Comparison of ENCODE assay signal across 9 mouse cellular contexts in the genomic region with DNA sequence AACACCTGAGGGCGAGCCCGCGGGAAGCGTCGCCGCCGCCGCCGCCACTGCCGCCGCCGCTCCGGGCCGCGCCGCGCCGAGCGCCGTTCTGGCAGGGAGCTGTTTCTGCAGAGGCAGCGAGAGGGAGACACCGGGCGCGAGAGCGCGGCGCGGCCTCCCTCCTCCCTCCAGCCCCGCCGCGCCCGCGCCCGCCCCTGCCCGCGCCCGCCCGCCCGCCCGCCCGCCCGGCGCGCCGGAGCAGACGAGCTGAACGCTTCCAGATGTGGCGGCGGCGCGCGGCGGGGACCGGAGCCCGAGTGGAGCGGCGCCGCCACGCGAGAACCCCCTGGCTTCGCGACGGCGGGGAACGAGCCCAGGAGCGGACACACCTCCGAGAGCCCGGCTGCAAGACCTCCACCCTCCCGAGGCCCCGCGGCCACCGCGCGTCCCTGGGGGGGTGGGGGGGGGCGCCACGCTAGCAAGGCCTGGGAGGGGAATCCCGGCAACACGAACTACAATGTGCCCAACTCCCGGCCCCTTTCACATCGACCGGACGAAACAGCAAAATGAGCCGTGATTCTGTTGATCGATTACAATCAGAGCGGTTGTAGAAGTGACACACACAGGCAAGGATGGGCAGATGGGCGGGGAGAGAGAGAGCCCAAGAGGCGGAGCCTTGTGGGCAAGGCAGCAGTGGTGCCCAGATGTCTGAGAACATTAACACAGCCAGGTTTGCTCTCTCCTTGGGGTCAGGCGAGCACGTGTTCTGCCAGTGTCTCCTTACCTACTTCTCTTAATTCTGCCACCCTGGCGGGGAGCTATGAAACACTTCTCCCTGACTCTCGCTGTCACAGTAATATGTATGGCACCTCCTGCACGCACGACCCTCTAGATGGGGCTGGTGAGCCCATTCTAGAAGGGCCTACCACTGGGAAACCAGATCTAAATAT.
DNase-seq lines count a peak whose midpoint lies in the region; ATAC-seq lines count a peak whose summit lies in the region.
"Had no signal": no experiment of that assay in that cellular context is flagged by ENCODE, and none has a peak within 500 bp of the region (broad histone marks: within the 10 kb centered on the region; RNA-seq: fewer than 3 reads in every experiment).

No protein-coding gene starts in this region.

- no peaks in the 10 kb centered on the region for H3K9me3 ChIP-seq in embryonic facial prominence, embryonic 13.5 days
- no peaks in the 10 kb centered on the region for H3K9me3 ChIP-seq in limb, embryonic 11.5 days (ENCODE audit: control insufficient read depth, low read length)
- no peaks in the 10 kb centered on the region for H3K9me3 ChIP-seq in midbrain, embryonic 11.5 days (ENCODE audit: control insufficient read depth, low read length)

- H3K4me2 ChIP-seq in embryonic facial prominence, embryonic 13.5 days = peak overlapping the region; percentile 84
- H3K4me2 ChIP-seq in limb, embryonic 11.5 days (ENCODE audit: low read depth, severe bottlenecking) = peak overlapping the region; percentile 91
- peak overlapping the region; percentile 97 for H3K4me2 ChIP-seq in midbrain, embryonic 11.5 days

- peak overlapping the region; percentile 83 for H3K9ac ChIP-seq in embryonic facial prominence, embryonic 13.5 days
- H3K9ac ChIP-seq in limb, embryonic 11.5 days (ENCODE audit: low read length) = peak overlapping the region; percentile 84
- peak overlapping the region; percentile 73 for H3K9ac ChIP-seq in midbrain, embryonic 11.5 days (ENCODE audit: low read length)

- H3K27me3 ChIP-seq in embryonic facial prominence, embryonic 13.5 days = peaks cover 29% of the 10 kb centered on the region
- no peaks in the 10 kb centered on the region for H3K27me3 ChIP-seq in limb, embryonic 11.5 days (ENCODE audit: control insufficient read depth, insufficient read depth, low read length)
- H3K27me3 ChIP-seq in midbrain, embryonic 11.5 days (ENCODE audit: control insufficient read depth, insufficient read depth, low read length) = peaks cover 34% of the 10 kb centered on the region

- peak overlapping the region; percentile 96 for H3K27ac ChIP-seq in embryonic facial prominence, embryonic 13.5 days
- peak overlapping the region; percentile 88 for H3K27ac ChIP-seq in limb, embryonic 11.5 days (replicated peaks; ENCODE audit: low read depth, low read length)
- H3K27ac ChIP-seq in midbrain, embryonic 11.5 days (ENCODE audit: low read depth, low read length) = peak overlapping the region; percentile 40; the same call in 1 of the 2 replicates

- H3K36me3 ChIP-seq in embryonic facial prominence, embryonic 13.5 days = no peaks in the 10 kb centered on the region
- no peaks in the 10 kb centered on the region for H3K36me3 ChIP-seq in limb, embryonic 11.5 days (ENCODE audit: control insufficient read depth, insufficient read depth, low read length)
- H3K36me3 ChIP-seq in midbrain, embryonic 11.5 days (ENCODE audit: control insufficient read depth, insufficient read depth, low read length) = no peaks in the 10 kb centered on the region
- H3K36me3 ChIP-seq: G1E had no signal

- peak overlapping the region; percentile 70 for H3K4me3 ChIP-seq in embryonic facial prominence, embryonic 13.5 days
- H3K4me3 ChIP-seq in limb, embryonic 11.5 days (ENCODE audit: low read depth, low read length) = peak overlapping the region; percentile 72
- H3K4me3 ChIP-seq in midbrain, embryonic 11.5 days (ENCODE audit: low read depth, low read length) = peak overlapping the region; percentile 61

- peaks cover 46% of the 10 kb centered on the region for H3K4me1 ChIP-seq in embryonic facial prominence, embryonic 13.5 days
- peaks cover 11% of the 10 kb centered on the region for H3K4me1 ChIP-seq in limb, embryonic 11.5 days (ENCODE audit: control insufficient read depth, insufficient read depth, low read length)
- peaks cover 10% of the 10 kb centered on the region for H3K4me1 ChIP-seq in midbrain, embryonic 11.5 days (ENCODE audit: control insufficient read depth, insufficient read depth, low read length)

- peak; percentile 41 to 53 for DNase-seq in B cell, adult 2 months
- DNase-seq in adrenal gland, postnatal 36 days = peak; percentile 78 to 82
- DNase-seq in heart, adult 9 months (ENCODE audit: low spot score in 2 of 2) = peak; percentile 41 to 53
- DNase-seq in kidney, adult 18-20 months = peak; percentile 48
- peak; percentile 84 for DNase-seq in limb, embryonic 11.5 days (ENCODE audit: low spot score)
- peak; percentile 97 for DNase-seq in midbrain, embryonic 11.5 days (ENCODE audit: low spot score, missing footprints)
- peak; percentile 12 for DNase-seq in spleen, postnatal 36 days (ENCODE audit: low spot score in 2 of 2)

- ATAC-seq in embryonic facial prominence, embryonic 13.5 days (ENCODE audit: insufficient number of reproducible peaks, insufficient read depth, low FRiP score, low TSS enrichment, low read depth) = peak; percentile 64
- ATAC-seq in limb, embryonic 11.5 days (ENCODE audit: insufficient number of reproducible peaks, low FRiP score, low TSS enrichment, low read depth) = peak; percentile 70
- peak; percentile 80 for ATAC-seq in midbrain, embryonic 11.5 days (ENCODE audit: low FRiP score)

- WGBS in embryonic facial prominence, embryonic 13.5 days = under 1% methylated on average over 28 of the region's 93 CpGs
- under 1% methylated on average over 32 of the region's 93 CpGs for WGBS in limb, embryonic 11.5 days
- 0% methylated on average over 36 of the region's 93 CpGs for WGBS in midbrain, embryonic 11.5 days

Comparison
In these comparisons a context has a peak if more than half of its experiments do, and no peak if none do; other contexts are left out.
1. Peak in every context shown above with its lines: DNase-seq, ATAC-seq, H3K4me3 ChIP-seq and H3K27ac ChIP-seq.
2. DNase-seq: peak in every context shown above with its lines; median percentile 97 in midbrain, embryonic 11.5 days; 84 in limb, embryonic 11.5 days; 80 in adrenal gland, postnatal 36 days; 48 in kidney, adult 18-20 months; 47 in B cell, adult 2 months; 47 in heart, adult 9 months; 12 in spleen, postnatal 36 days.
3. H3K27ac ChIP-seq: peak in every context shown above with its lines; median percentile 96 in embryonic facial prominence, embryonic 13.5 days; 88 in limb, embryonic 11.5 days; 40 in midbrain, embryonic 11.5 days.